Mouse (Mus musculus) T-helper 17 cell (primary cell): ENCODE results near the gene Acsm4.

Experiments
- in situ Hi-C, 2 experiments: fragments of 300-600 bp; cut with MboI, MseI; formaldehyde crosslinking; loops; 1 replicate in 1 of 2; 2 replicates in 1 of 2; pipeline ENCODE4 v1.15.1; 2025; ENCODE audit warnings: high pct_unique_total_duplicates in 2 of 2

The Acsm4 gene

DNA sequence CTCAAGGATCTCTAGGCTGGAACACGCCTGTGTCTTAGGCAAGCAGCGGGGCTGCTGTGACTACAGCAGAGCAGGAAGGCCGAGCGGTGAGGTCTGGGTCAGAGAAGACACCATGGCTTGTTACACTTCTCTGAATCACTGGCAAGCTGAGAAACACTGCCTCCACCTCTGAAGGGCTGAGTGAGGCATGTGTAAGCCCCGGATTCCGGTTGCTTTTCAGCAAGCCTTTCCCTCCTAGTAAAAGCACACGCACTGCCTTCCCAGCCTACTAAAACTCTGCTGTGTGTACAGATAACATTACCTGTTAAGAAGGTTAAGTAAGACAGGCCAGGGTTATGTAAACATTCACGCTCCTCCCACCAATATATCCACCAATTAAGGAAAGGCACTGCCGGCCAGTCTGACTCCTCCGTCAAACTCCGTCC, 70.7 kb downstream of the Acsm4 start, which contains the start of gene Acsm3:
Acsm3 (plus strand) TSS at position 397 of the 425 bp plus-strand sequence.
- in situ Hi-C loops = no loop called here

DNA sequence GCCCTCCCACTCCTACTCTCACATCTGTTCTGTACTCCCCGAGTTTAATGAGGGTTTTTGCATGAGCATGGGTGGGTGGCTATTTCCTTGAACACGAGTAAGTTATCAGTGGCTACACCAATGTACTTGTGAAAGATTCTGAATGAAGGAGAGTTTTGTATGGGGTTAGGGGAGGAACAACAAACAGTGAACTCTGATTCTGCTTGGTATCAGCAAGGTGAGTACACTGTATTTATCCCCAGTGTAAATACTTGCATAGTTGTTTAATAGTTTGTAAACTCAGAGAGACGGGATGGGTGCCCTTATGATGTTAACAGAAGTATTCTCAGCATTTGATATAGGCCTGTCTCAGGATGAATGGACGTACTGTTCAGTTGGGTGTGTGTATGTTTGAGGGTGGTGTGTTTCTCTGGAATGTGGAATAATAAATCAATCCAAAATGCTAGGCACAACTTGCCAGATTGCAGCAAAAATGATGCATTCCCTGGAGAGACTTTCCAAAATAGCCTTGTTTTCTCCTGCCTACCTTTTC, 72.4 kb downstream of the Acsm4 start:
- in situ Hi-C loops = no loop called here
